Mouse (Mus musculus): ENCODE measurements at regions not wholly inside any gene's neighbourhood (a gene's known extent, or its start where the extent isn't known, plus 50 kb on each side); places are given as distances from the start of the nearest gene placed in this dataset.

- TF ChIP-seq CTCF (IDR thresholded peaks at IDR 0.05; ENCODE audit: borderline replicate concordance, insufficient read depth, low read depth, low read length) (no peak), POLR2A (IDR thresholded peaks at IDR 0.05; ENCODE audit: borderline replicate concordance, insufficient read depth, low read length) (no peak)
Measured at GRCm38 (mm10) chr16:15251686-15252085, 65.6 kb upstream of the Gm21897 start.
